Mouse (Mus musculus) T-helper 2 cell (primary cell): ENCODE data around the gene Abcd3.

Experiments used
- in situ Hi-C: fragments of 300-600 bp; cut with MboI, MseI; formaldehyde crosslinking; loops from one replicate; pipeline ENCODE4 v1.15.1; 2025; ENCODE audit warnings: high pct_unique_total_duplicates

The Abcd3 gene

GRCm38 (mm10) chr3:121739489-121740213 lies 75.5 kb downstream of the Abcd3 start:
- in situ Hi-C loops = loop anchor here (5.0 to 25.0 kb wide), 2 partner anchors 207 to 427 kb away; partner anchors contain the start of gene Slc44a3

GRCm38 (mm10) chr3:121738742-121739342 lies 76.3 kb downstream of the Abcd3 start:
- in situ Hi-C loops = loop anchor here (5.0 to 25.0 kb wide), 2 partner anchors 207 to 427 kb away; partner anchors contain the start of gene Slc44a3

- in situ Hi-C loops = loop anchor here (5.0 to 25.0 kb wide), 2 partner anchors 206 to 426 kb away; partner anchors contain the start of gene Slc44a3
Observed at GRCm38 (mm10) chr3:121737901-121738300, 77.2 kb downstream of the Abcd3 start.

GRCm38 (mm10) chr3:121737453-121737852 lies 77.6 kb downstream of the Abcd3 start:
- in situ Hi-C loops = loop anchor here (5.0 to 25.0 kb wide), 2 partner anchors 205 to 425 kb away; partner anchors contain the start of gene Slc44a3

- in situ Hi-C loops = loop anchor here (5.0 to 25.0 kb wide), 2 partner anchors 204 to 424 kb away; partner anchors contain the start of gene Slc44a3
Observed at GRCm38 (mm10) chr3:121736025-121736744, 78.9 kb downstream of the Abcd3 start.

- in situ Hi-C loops = loop anchor here (5.0 to 25.0 kb wide), 2 partner anchors 203 to 423 kb away; partner anchors contain the start of gene Slc44a3
Observed at GRCm38 (mm10) chr3:121735542-121735941, 79.6 kb downstream of the Abcd3 start.

GRCm38 (mm10) chr3:121729678-121730077 lies 85.4 kb downstream of the Abcd3 start:
- in situ Hi-C loops = loop anchor here (25.0 kb wide), 1 partner anchor 417 kb away; no protein-coding TSS in a partner anchor

GRCm38 (mm10) chr3:121725651-121726050 lies 89.5 kb downstream of the Abcd3 start:
- in situ Hi-C loops = loop anchor here (25.0 kb wide), 1 partner anchor 413 kb away; no protein-coding TSS in a partner anchor

- in situ Hi-C loops = loop anchor here (5.0 kb wide), 1 partner anchor 177 kb away; no protein-coding TSS in a partner anchor
Observed at GRCm38 (mm10) chr3:121724553-121724952, 90.5 kb downstream of the Abcd3 start.

- in situ Hi-C loops = loop anchor here (5.0 kb wide), 1 partner anchor 177 kb away; no protein-coding TSS in a partner anchor
Observed at GRCm38 (mm10) chr3:121723968-121724524, 91.1 kb downstream of the Abcd3 start.

GRCm38 (mm10) chr3:121722971-121723844 lies 91.9 kb downstream of the Abcd3 start, which contains the start of gene F3:
F3 (plus strand) TSS chr3:121723537.
- in situ Hi-C loops = loop anchor here (5.0 kb wide), 1 partner anchor 176 kb away; no protein-coding TSS in a partner anchor

- in situ Hi-C loops = loop anchor here (5.0 kb wide), 1 partner anchor 174 kb away; no protein-coding TSS in a partner anchor
Observed at GRCm38 (mm10) chr3:121721691-121722070, 93.4 kb downstream of the Abcd3 start.

GRCm38 (mm10) chr3:121720801-121721690 lies 94.1 kb downstream of the Abcd3 start:
- in situ Hi-C loops = loop anchor here (5.0 kb wide), 1 partner anchor 174 kb away; no protein-coding TSS in a partner anchor

GRCm38 (mm10) chr3:121719701-121720100 lies 95.4 kb downstream of the Abcd3 start:
- in situ Hi-C loops = loop anchor here (5.0 kb wide), 1 partner anchor 172 kb away; no protein-coding TSS in a partner anchor

GRCm38 (mm10) chr3:121718679-121719078 lies 96.4 kb downstream of the Abcd3 start:
- in situ Hi-C loops = no loop called here

- in situ Hi-C loops = no loop called here
Observed at GRCm38 (mm10) chr3:121716480-121716879, 98.6 kb downstream of the Abcd3 start.

GRCm38 (mm10) chr3:121715741-121716459 lies 99.2 kb downstream of the Abcd3 start:
- in situ Hi-C loops = no loop called here

- in situ Hi-C loops = no loop called here
Observed at GRCm38 (mm10) chr3:121715336-121715735, 99.8 kb downstream of the Abcd3 start.
